Mouse (Mus musculus) limb, embryonic 12.5 days (tissue): ENCODE measurements at regions not wholly inside any gene's neighbourhood (a gene's known extent, or its start where the extent isn't known, plus 50 kb on each side); places are given as distances from the start of the nearest gene placed in this dataset.

ENCODE experiments used
- ATAC-seq: fragments of 200-750 bp; cut with Nextera tagmentation; 2 replicates; pipeline ENCODE4 v1.8.0; 2017; ENCODE audit warnings: low read depth, moderate TSS enrichment; ENCODE audit not compliant: insufficient number of reproducible peaks, insufficient read depth, low FRiP score, low TSS enrichment
- H3K27ac ChIP-seq: fragments of 300-500 bp; sonication (generic); 2 replicates; pipeline ENCODE4 v1.5.1; 2016; ENCODE audit warnings: mild to moderate bottlenecking, moderate library complexity
- H3K27me3 ChIP-seq: fragments of 300-500 bp; sonication (generic); 2 replicates; pipeline ENCODE4 v1.6.1; 2016; ENCODE audit warnings: mild to moderate bottlenecking, moderate library complexity
- H3K36me3 ChIP-seq: fragments of 300-500 bp; sonication (generic); 2 replicates; pipeline ENCODE4 v1.6.1; 2016; ENCODE audit warnings: mild to moderate bottlenecking, moderate library complexity
- H3K4me1 ChIP-seq: fragments of 300-500 bp; sonication (generic); replicated peaks from 2 replicates; pipeline ENCODE4 v1.6.1; 2016
- H3K4me2 ChIP-seq: fragments of 300-500 bp; sonication (generic); 2 replicates; pipeline ENCODE4 v1.6.1; 2016; ENCODE audit warnings: mild to moderate bottlenecking, moderate library complexity
- H3K4me3 ChIP-seq: fragments of 300-500 bp; sonication (generic); replicated peaks from 2 replicates; pipeline ENCODE4 v1.5.1; 2016; ENCODE audit warnings: mild to moderate bottlenecking
- H3K9ac ChIP-seq: fragments of 300-500 bp; sonication (generic); replicated peaks from 2 replicates; pipeline ENCODE4 v1.6.1; 2016; ENCODE audit warnings: mild to moderate bottlenecking, moderate library complexity
- H3K9me3 ChIP-seq: fragments of 300-500 bp; sonication (generic); 2 replicates; pipeline ENCODE4 v1.6.1; 2016; ENCODE audit warnings: mild to moderate bottlenecking, moderate library complexity
- WGBS: fragments of 180-500 bp; shearing (Covaris S2); methylation state at CpG from one replicate; pipeline ENCODE4 v1.1.7; 2016; 5-methylcytosine and 5-hydroxymethylcytosine counted together

DNA sequence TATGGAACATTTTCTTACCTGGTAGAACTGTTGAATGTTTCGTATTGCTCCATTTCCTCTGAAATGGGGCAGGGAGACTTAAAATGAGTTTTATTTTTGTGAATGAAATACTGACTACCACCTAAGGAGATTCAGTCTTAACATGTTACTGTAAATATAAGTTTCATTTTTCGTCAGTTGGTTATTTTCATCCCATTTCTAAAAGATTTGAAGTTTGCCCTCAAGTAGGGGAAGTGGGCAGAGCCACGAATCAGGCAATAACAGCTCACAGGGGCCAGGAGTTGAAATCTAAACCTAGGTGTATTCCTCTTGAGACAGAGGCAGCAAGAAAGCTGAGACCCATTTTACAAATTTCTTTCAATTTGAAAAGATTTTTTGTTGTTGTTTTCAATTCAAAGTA lies 88.6 kb upstream of the Ahr start:
- WGBS = 76% methylated on average over 3 of the region's 3 CpGs
- no peak for ATAC-seq
- no peak overlapping the region for H3K4me3 ChIP-seq
- H3K27me3 ChIP-seq = no peaks in the 10 kb centered on the region
- no peaks in the 10 kb centered on the region for H3K36me3 ChIP-seq
- no peaks in the 10 kb centered on the region for H3K4me1 ChIP-seq
- H3K27ac ChIP-seq = no peak overlapping the region
- H3K9ac ChIP-seq = no peak overlapping the region
- H3K9me3 ChIP-seq = no peaks in the 10 kb centered on the region
- no peak overlapping the region for H3K4me2 ChIP-seq

DNA sequence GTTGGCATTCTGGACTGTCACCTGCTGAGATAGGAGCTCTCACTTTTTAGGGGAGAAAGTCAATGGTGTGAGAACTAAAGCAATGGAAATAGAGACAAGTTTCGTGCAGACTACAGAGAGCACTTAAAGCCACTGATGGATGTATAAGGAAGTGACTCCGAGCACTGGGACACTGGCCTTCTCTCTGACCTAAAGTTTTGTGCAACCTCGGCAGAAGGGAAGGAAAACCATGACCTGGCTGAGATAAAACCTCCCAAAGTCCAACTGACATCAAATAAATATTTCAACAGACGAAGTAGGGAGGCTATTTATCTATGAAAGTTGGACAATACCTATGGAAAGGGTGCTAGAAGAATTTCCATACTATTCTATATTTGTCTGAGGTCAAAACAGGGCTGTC lies 80.0 kb upstream of the Ahr start:
- Histone ChIP-seq H3K4me1 (no peaks in the 10 kb centered on the region), H3K36me3 (no peaks in the 10 kb centered on the region), H3K9me3 (no peaks in the 10 kb centered on the region), H3K27ac (no peak overlapping the region), H3K4me2 (no peak overlapping the region), H3K27me3 (no peaks in the 10 kb centered on the region), H3K9ac (no peak overlapping the region), H3K4me3 (no peak overlapping the region)
- no peak for ATAC-seq
- WGBS = 77% methylated on average over 4 of the region's 4 CpGs

DNA sequence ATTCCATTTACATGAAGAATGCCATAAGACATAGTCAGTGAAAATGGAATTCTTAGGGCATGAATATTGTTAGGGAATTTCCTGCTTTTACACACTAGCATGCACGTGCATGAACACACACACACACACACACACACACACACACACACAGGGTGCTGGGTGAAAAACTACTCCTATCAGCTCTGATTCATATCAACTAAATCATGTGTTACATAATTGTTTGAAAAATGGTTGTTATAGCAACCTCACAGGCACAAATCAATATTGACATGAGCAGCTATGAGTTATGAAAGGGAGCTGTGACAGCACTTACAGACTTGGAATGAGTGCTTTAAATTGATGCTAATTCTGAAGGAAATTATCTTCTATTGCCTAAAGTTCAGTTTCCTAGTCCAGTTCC lies 72.8 kb upstream of the Ahr start:
- H3K9ac ChIP-seq = no peak overlapping the region
- no peak overlapping the region for H3K27ac ChIP-seq
- H3K4me1 ChIP-seq = no peaks in the 10 kb centered on the region
- no peaks in the 10 kb centered on the region for H3K36me3 ChIP-seq
- H3K27me3 ChIP-seq = no peaks in the 10 kb centered on the region
- ATAC-seq = no peak
- H3K9me3 ChIP-seq = no peaks in the 10 kb centered on the region
- H3K4me3 ChIP-seq = no peak overlapping the region
- H3K4me2 ChIP-seq = no peak overlapping the region
- 88% methylated on average over 1 of the region's 1 CpGs for WGBS

DNA sequence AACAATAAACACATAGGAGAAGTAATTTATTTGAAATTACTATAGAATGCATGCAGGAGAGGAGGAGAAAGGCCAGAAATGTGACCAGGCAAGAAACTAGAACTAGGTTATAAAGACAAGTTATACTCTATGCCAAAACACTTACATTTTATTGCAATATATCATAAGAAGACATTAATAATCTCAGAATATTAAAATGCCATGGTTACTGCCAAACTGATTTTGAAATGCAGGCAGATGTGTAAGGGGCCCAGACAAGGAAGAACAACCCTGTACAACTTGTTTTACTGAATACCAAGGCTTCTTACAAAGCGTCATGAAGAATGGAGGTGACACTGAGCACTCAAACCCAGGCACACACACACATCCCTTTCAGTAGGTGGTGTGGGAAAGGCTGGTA lies 68.9 kb upstream of the Ahr start:
- no peaks in the 10 kb centered on the region for H3K27me3 ChIP-seq
- H3K4me3 ChIP-seq = no peak overlapping the region
- no peaks in the 10 kb centered on the region for H3K4me1 ChIP-seq
- WGBS = 83% methylated on average over 1 of the region's 1 CpGs
- no peak overlapping the region for H3K27ac ChIP-seq
- no peak overlapping the region for H3K4me2 ChIP-seq
- H3K9ac ChIP-seq = no peak overlapping the region
- H3K36me3 ChIP-seq = no peaks in the 10 kb centered on the region
- ATAC-seq = no peak
- H3K9me3 ChIP-seq = no peaks in the 10 kb centered on the region

DNA sequence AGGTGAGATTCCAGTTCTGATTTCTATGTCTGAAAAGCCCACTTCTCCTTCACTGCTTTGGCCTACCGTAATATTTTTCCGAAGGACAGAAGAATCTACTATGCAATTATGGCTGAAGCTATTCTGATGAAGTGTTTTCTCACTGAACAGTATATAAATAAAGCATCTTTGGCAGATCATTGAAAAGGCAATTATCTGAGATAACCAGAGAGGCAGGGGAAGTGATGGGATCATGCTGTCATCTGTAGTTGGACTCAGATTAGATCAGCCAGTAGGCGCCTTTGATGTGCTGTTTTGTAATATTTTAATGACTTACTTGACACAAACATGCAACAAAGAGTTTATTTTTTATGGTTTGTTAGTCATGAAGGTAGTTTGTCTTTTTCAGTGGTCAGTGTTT lies 67.8 kb upstream of the Ahr start:
- Histone ChIP-seq H3K4me1 (no peaks in the 10 kb centered on the region), H3K36me3 (no peaks in the 10 kb centered on the region), H3K9ac (no peak overlapping the region), H3K4me3 (no peak overlapping the region), H3K9me3 (no peaks in the 10 kb centered on the region), H3K4me2 (no peak overlapping the region), H3K27ac (no peak overlapping the region), H3K27me3 (no peaks in the 10 kb centered on the region)
- ATAC-seq = no peak
- 91% methylated on average over 3 of the region's 3 CpGs for WGBS

DNA sequence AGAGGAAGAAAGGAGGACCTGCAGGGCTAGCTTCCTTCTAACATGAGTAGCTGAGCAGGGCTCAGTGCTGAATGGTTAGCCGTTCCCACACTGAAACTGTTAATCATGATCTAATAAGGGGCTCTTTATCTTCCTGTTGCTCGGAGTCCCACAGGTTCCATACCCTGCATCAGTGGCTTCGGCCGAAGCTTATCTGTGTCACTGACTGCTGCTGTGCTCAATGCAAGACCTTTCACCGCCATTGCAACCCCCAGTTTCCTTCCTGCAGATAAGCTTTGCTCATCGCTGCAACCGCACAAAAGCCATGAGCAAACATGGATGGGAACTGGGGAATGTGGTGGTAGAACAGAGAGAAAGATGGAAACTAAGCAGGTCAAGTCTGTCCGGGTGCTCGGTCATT lies 63.5 kb upstream of the Ahr start:
- no peaks in the 10 kb centered on the region for H3K4me1 ChIP-seq
- H3K27me3 ChIP-seq = no peaks in the 10 kb centered on the region
- H3K27ac ChIP-seq = no peak overlapping the region
- H3K9ac ChIP-seq = no peak overlapping the region
- H3K4me2 ChIP-seq = no peak overlapping the region
- H3K36me3 ChIP-seq = no peaks in the 10 kb centered on the region
- H3K4me3 ChIP-seq = no peak overlapping the region
- no peak for ATAC-seq
- H3K9me3 ChIP-seq = no peaks in the 10 kb centered on the region
- WGBS = 90% methylated on average over 9 of the region's 9 CpGs

DNA sequence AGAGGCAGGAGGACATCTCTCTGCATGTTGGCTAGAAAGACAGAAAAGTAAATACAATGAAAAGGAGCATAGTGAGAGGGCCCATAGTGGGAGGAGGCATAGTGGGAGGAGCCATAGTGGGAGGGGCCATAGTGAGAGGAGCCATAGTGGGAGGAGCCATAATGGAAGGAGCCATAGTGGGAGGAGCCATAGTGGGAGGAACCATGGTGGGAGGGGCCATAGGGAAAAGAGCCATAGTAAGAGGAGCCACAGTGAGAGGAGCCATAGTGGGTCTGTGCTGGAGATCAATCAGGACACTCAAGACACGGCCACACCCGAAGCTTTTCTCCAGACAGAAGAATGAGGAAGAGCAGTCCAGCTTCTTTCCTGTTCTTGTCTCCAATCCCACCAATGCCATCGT lies 58.0 kb upstream of the Ahr start:
- no peak overlapping the region for H3K4me3 ChIP-seq
- WGBS = 88% methylated on average over 3 of the region's 3 CpGs

More for the DNA sequence above, 58.0 kb upstream of the Ahr start:
- H3K9ac ChIP-seq = no peak overlapping the region
- H3K9me3 ChIP-seq = no peaks in the 10 kb centered on the region; the same call in 1 of the 2 replicates
- H3K4me2 ChIP-seq = no peak overlapping the region
- H3K27ac ChIP-seq = no peak overlapping the region
- H3K4me1 ChIP-seq = no peaks in the 10 kb centered on the region
- no peaks in the 10 kb centered on the region for H3K27me3 ChIP-seq
- ATAC-seq = no peak
- H3K36me3 ChIP-seq = no peaks in the 10 kb centered on the region
